Mouse (Mus musculus) retina, postnatal 7 days (tissue): ENCODE results near the gene Fzd9.

Source experiments
- DNase-seq: peaks from one replicate; pipeline ENCODE4 v3.0.0-alpha.2; 2012; ENCODE audit warnings: low read depth, low spot score

Gene Fzd9

GRCm38 (mm10) chr5:135251079-135251454 is at the start of gene Fzd9:
Gene Fzd9 (minus strand): TSS chr5:135251230.
- peak; percentile 74 for DNase-seq

GRCm38 (mm10) chr5:135292001-135292400 is 41.0 kb upstream of the Fzd9 start:
- no peak for DNase-seq

- DNase-seq: no peak
Observed at GRCm38 (mm10) chr5:135291193-135291592, 40.2 kb upstream of the Fzd9 start.

- no peak for DNase-seq
Observed at GRCm38 (mm10) chr5:135290703-135291102, 39.7 kb upstream of the Fzd9 start.

GRCm38 (mm10) chr5:135286926-135287325 is 35.9 kb upstream of the Fzd9 start:
- no peak for DNase-seq

- DNase-seq: peak; percentile 65
Observed at GRCm38 (mm10) chr5:135286185-135286584, 35.2 kb upstream of the Fzd9 start.

- DNase-seq: no peak
Observed at GRCm38 (mm10) chr5:135285211-135285610, 34.2 kb upstream of the Fzd9 start.

GRCm38 (mm10) chr5:135280226-135280625 is 29.2 kb upstream of the Fzd9 start:
- DNase-seq: no peak

GRCm38 (mm10) chr5:135276597-135276996 is 25.6 kb upstream of the Fzd9 start:
- no peak for DNase-seq

- DNase-seq: no peak
Observed at GRCm38 (mm10) chr5:135274663-135275396, 23.8 kb upstream of the Fzd9 start.

- DNase-seq: no peak
Observed at GRCm38 (mm10) chr5:135271563-135272165, 20.6 kb upstream of the Fzd9 start.

GRCm38 (mm10) chr5:135270361-135270760 is 19.3 kb upstream of the Fzd9 start:
- no peak for DNase-seq

- no peak for DNase-seq
Observed at GRCm38 (mm10) chr5:135269451-135269850, 18.4 kb upstream of the Fzd9 start.

GRCm38 (mm10) chr5:135264548-135264947 is 13.5 kb upstream of the Fzd9 start:
- DNase-seq: no peak

- no peak for DNase-seq
Observed at GRCm38 (mm10) chr5:135263866-135264503, 13.0 kb upstream of the Fzd9 start.

- no peak for DNase-seq
Observed at GRCm38 (mm10) chr5:135258280-135259150, 7.5 kb upstream of the Fzd9 start.

GRCm38 (mm10) chr5:135257559-135257958 is 6.5 kb upstream of the Fzd9 start:
- DNase-seq: no peak

GRCm38 (mm10) chr5:135256166-135256565 is 5.1 kb upstream of the Fzd9 start:
- DNase-seq: no peak

GRCm38 (mm10) chr5:135253741-135254401 is 2.8 kb upstream of the Fzd9 start:
- DNase-seq: no peak

- no peak for DNase-seq
Observed at GRCm38 (mm10) chr5:135250186-135251078, 598 bp downstream of the Fzd9 start.
